Mouse (Mus musculus) intestine, postnatal 0 days (tissue): ENCODE data around the gene Sprr1b. TPM values are rescaled to one million over a fixed set of nuclear protein-coding genes. Genes with fewer than 3 reads are reported as not detected.

Experiments
- ATAC-seq: fragments of 200-750 bp; cut with Nextera tagmentation; 2 replicates; pipeline ENCODE4 v1.8.0; 2017; ENCODE audit warnings: mild to moderate bottlenecking, moderate TSS enrichment, moderate library complexity
- H3K27ac ChIP-seq: fragments of 300-500 bp; sonication (generic); 2 replicates; pipeline ENCODE4 v1.5.1; 2014; ENCODE audit warnings: mild to moderate bottlenecking, low read depth, low read length, moderate library complexity
- H3K27me3 ChIP-seq: fragments of 300-500 bp; sonication (generic); replicated peaks from 2 replicates; pipeline ENCODE4 v1.6.1; 2014; ENCODE audit warnings: low read length, mixed read lengths; ENCODE audit not compliant: control insufficient read depth, insufficient read depth
- H3K36me3 ChIP-seq: fragments of 300-500 bp; sonication (generic); 2 replicates; pipeline ENCODE4 v1.6.1; 2014; ENCODE audit warnings: mild to moderate bottlenecking, moderate library complexity; ENCODE audit not compliant: control insufficient read depth, insufficient read depth
- H3K4me1 ChIP-seq: fragments of 300-500 bp; sonication (generic); replicated peaks from 2 replicates; pipeline ENCODE4 v1.6.1; 2014; ENCODE audit warnings: antibody characterized with exemption, low read length, mixed read lengths; ENCODE audit not compliant: control insufficient read depth, insufficient read depth
- H3K4me2 ChIP-seq: fragments of 300-500 bp; sonication (generic); replicated peaks from 2 replicates; pipeline ENCODE4 v1.6.1; 2014; ENCODE audit warnings: low read depth, mild to moderate bottlenecking, moderate library complexity
- H3K4me3 ChIP-seq: fragments of 300-500 bp; sonication (generic); 2 replicates; pipeline ENCODE4 v1.5.1; 2014; ENCODE audit warnings: low read depth, low read length
- H3K9ac ChIP-seq: fragments of 300-500 bp; sonication (generic); 2 replicates; pipeline ENCODE4 v1.6.1; 2014; ENCODE audit warnings: mild to moderate bottlenecking, low read depth, low read length
- H3K9me3 ChIP-seq: fragments of 300-500 bp; sonication (generic); 2 replicates; pipeline ENCODE4 v1.6.1; 2016; ENCODE audit warnings: mixed run types; ENCODE audit not compliant: control insufficient read depth
- CTCF ChIP-seq: sonication (generic); IDR thresholded peaks from 2 replicates; pipeline ENCODE4 v1.5.1; 2016; ENCODE audit warnings: low read depth, mild to moderate bottlenecking, control low read depth, antibody characterized with exemption, moderate library complexity
- WGBS: fragments of 180-500 bp; shearing (Covaris S2); extraction: QIAGEN DNeasy Blood & Tissue Kit; methylation state at CpG from one replicate; pipeline ENCODE4 v1.1.7; 2014; 5-methylcytosine and 5-hydroxymethylcytosine counted together
- polyA plus RNA-seq: library from polyadenylated mRNA; unstranded; fragments of >200 nt; fragmentation: Nextera tagmentation; extraction: Ambion mirVana; gene quantifications from 2 replicates; pipeline ENCODE4 v1.2.1, GENCODE M21; 2015

Sprr1b gene
- polyA plus RNA-seq, 1 experiment from 2014 or later, result not detected

- H3K4me2 ChIP-seq, result no peak within 1 kb of the TSS
- H3K27ac ChIP-seq, result no peak within 1 kb of the TSS
- WGBS, result 72% methylated on average over 2 of the region's 2 CpGs
- H3K9ac ChIP-seq, result no peak within 1 kb of the TSS
- H3K4me3 ChIP-seq, result no peak within 1 kb of the TSS
- H3K36me3 ChIP-seq, result no peaks in the 10 kb centered on the region
- no peaks in the 10 kb centered on the region for H3K9me3 ChIP-seq
- no peaks in the 10 kb centered on the region for H3K4me1 ChIP-seq
- TF ChIP-seq CTCF, result no peak
- H3K27me3 ChIP-seq, result no peaks in the 10 kb centered on the region
- no peak for ATAC-seq
Measured at GRCm38 (mm10) chr3:92458620-92459019, 20.0 kb upstream of the Sprr1b start, which contains the start of gene Sprr3. Sprr3 (minus strand) TSS chr3:92458720.

GRCm38 (mm10) chr3:92455151-92455550 lies 16.6 kb upstream of the Sprr1b start:
- no peak overlapping the region for H3K4me2 ChIP-seq
- no peak overlapping the region for H3K9ac ChIP-seq
- H3K9me3 ChIP-seq, result no peaks in the 10 kb centered on the region
- no peak overlapping the region for H3K27ac ChIP-seq
- no peak overlapping the region for H3K4me3 ChIP-seq
- no peak for ATAC-seq
- 82% methylated on average over 5 of the region's 5 CpGs for WGBS
- H3K27me3 ChIP-seq, result no peaks in the 10 kb centered on the region
- H3K36me3 ChIP-seq, result no peaks in the 10 kb centered on the region
- no peak for TF ChIP-seq CTCF
- H3K4me1 ChIP-seq, result no peaks in the 10 kb centered on the region

- H3K9me3 ChIP-seq, result no peaks in the 10 kb centered on the region
- no peak for ATAC-seq
- H3K9ac ChIP-seq, result no peak overlapping the region
- H3K4me3 ChIP-seq, result no peak overlapping the region
- H3K4me2 ChIP-seq, result no peak overlapping the region
- no peaks in the 10 kb centered on the region for H3K27me3 ChIP-seq
- WGBS, result 72% methylated on average over 3 of the region's 3 CpGs
- no peaks in the 10 kb centered on the region for H3K4me1 ChIP-seq
- H3K27ac ChIP-seq, result no peak overlapping the region
- no peak for TF ChIP-seq CTCF
- no peaks in the 10 kb centered on the region for H3K36me3 ChIP-seq
Measured at GRCm38 (mm10) chr3:92440177-92440576, 1.6 kb upstream of the Sprr1b start.

- Histone ChIP-seq H3K27me3 (no peaks in the 10 kb centered on the region), H3K36me3 (no peaks in the 10 kb centered on the region), H3K9ac (no peak within 1 kb of the TSS), H3K4me3 (no peak within 1 kb of the TSS), H3K4me1 (no peaks in the 10 kb centered on the region), H3K9me3 (no peaks in the 10 kb centered on the region), H3K27ac (no peak within 1 kb of the TSS), H3K4me2 (no peak within 1 kb of the TSS)
- ATAC-seq, result no peak
- WGBS, result 85% methylated on average over 2 of the region's 2 CpGs
- no peak for TF ChIP-seq CTCF
Measured at GRCm38 (mm10) chr3:92432282-92432681, 6.3 kb downstream of the Sprr1b start, which contains the start of gene Sprr2k. Sprr2k (plus strand) TSS chr3:92432582.

- no peak for TF ChIP-seq CTCF
- H3K36me3 ChIP-seq, result no peaks in the 10 kb centered on the region
- H3K27ac ChIP-seq, result no peak within 1 kb of the TSS
- no peak for ATAC-seq
- H3K9me3 ChIP-seq, result no peaks in the 10 kb centered on the region
- H3K4me1 ChIP-seq, result no peaks in the 10 kb centered on the region
- H3K4me2 ChIP-seq, result no peak within 1 kb of the TSS
- no peak within 1 kb of the TSS for H3K4me3 ChIP-seq
- no peaks in the 10 kb centered on the region for H3K27me3 ChIP-seq
- 91% methylated on average over 6 of the region's 6 CpGs for WGBS
- no peak within 1 kb of the TSS for H3K9ac ChIP-seq
Measured at GRCm38 (mm10) chr3:92429323-92429722, 9.3 kb downstream of the Sprr1b start, which contains the start of gene Gm9774. Gm9774 (minus strand) TSS chr3:92429423.

GRCm38 (mm10) chr3:92417782-92418181 lies 20.8 kb downstream of the Sprr1b start, which contains the start of gene Sprr2j-ps:
Sprr2j-ps (plus strand) TSS chr3:92418082.
- Histone ChIP-seq H3K27me3 (no peaks in the 10 kb centered on the region), H3K9me3 (no peaks in the 10 kb centered on the region), H3K4me2 (no peak within 1 kb of the TSS), H3K4me1 (no peaks in the 10 kb centered on the region), H3K36me3 (no peaks in the 10 kb centered on the region), H3K9ac (no peak within 1 kb of the TSS), H3K27ac (no peak within 1 kb of the TSS), H3K4me3 (no peak within 1 kb of the TSS)
- TF ChIP-seq CTCF, result no peak
- no peak for ATAC-seq
- WGBS, result 90% methylated on average over 2 of the region's 2 CpGs

- no peak for ATAC-seq
- H3K27me3 ChIP-seq, result no peaks in the 10 kb centered on the region
- H3K4me3 ChIP-seq, result no peak within 1 kb of the TSS
- no peak within 1 kb of the TSS for H3K27ac ChIP-seq
- H3K9ac ChIP-seq, result no peak within 1 kb of the TSS
- no peak within 1 kb of the TSS for H3K4me2 ChIP-seq
- H3K36me3 ChIP-seq, result no peaks in the 10 kb centered on the region
- H3K9me3 ChIP-seq, result no peaks in the 10 kb centered on the region
- TF ChIP-seq CTCF, result no peak
- WGBS, result 94% methylated on average over 2 of the region's 2 CpGs
- no peaks in the 10 kb centered on the region for H3K4me1 ChIP-seq
Measured at GRCm38 (mm10) chr3:92407691-92408090, 30.9 kb downstream of the Sprr1b start, which contains the start of gene Sprr2i. Sprr2i (plus strand) TSS chr3:92407991.
